Mouse (Mus musculus): ENCODE data around the gene Atg5. TPM values are rescaled to one million over a fixed set of nuclear protein-coding genes. Genes with fewer than 3 reads are reported as not detected.

The Atg5 gene
- polyA plus RNA-seq, 1 experiment from 2014 or later = 38.4 TPM

MicroRNAs encoded within 50 kb of the gene (microRNA counts, 519-probe panel; counts per million panel counts)
- not detected for microRNA mmu-miR-1929

Small RNA genes within 50 kb of the gene (microRNA-seq; reads per million reads assigned to microRNA genes)
- not detected for gene Mir1929

Other genes with a start within 250 kb of the Atg5 start
- 0.38 and 0.68 TPM in 2 replicates for gene Crybg1, start 119.5 kb upstream of the Atg5 start, polyA plus RNA-seq (2016; fragmentation: Nextera tagmentation; extraction: Ambion mirVana)